ENCODE assay signal across 17 mouse cellular contexts in the genomic region with DNA sequence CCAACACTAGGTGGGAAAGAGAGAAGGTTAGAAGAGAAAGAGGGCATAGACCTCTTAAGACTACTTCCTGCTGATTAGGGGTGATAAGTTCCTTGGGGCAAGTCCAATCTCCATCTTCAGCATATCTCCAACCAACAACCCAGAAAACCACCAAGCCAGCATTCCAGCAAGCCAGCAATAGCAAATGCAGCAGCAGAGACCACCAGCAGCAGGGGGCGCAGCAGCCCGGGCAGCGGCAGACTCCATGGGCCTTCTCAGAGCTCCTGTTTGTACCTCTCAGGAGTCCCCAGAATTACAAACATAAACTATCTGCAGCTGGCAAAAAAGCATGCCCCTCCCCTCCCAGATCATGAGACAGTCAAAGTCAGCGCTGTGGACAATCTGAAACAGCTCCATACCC.
DNase-seq lines count a peak whose midpoint lies in the region; ATAC-seq and TF ChIP-seq lines count a peak whose summit lies in the region.
"Had no signal": no experiment of that assay in that cellular context is flagged by ENCODE, and none has a peak within 500 bp of the region (broad histone marks: within the 10 kb centered on the region; RNA-seq: fewer than 3 reads in every experiment).

No protein-coding gene starts in this region.

- no peak overlapping the region for H3K4me2 ChIP-seq in hindbrain, embryonic 16.5 days (ENCODE audit: low read length)
- H3K4me2 ChIP-seq in midbrain, postnatal 0 days (ENCODE audit: low read depth, low read length, poor library complexity, severe bottlenecking), result no peak overlapping the region
- no peak overlapping the region for H3K4me2 ChIP-seq in midbrain, embryonic 13.5 days (replicated peaks)
- H3K4me2 ChIP-seq: embryonic facial prominence, embryonic 12.5 days; neural tube, embryonic 15.5 days had no signal

- H3K36me3 ChIP-seq in hindbrain, embryonic 10.5 days, result no peaks in the 10 kb centered on the region
- no peaks in the 10 kb centered on the region for H3K36me3 ChIP-seq in hindbrain, embryonic 16.5 days (ENCODE audit: control insufficient read depth, insufficient read depth, low read length)
- no peaks in the 10 kb centered on the region for H3K36me3 ChIP-seq in midbrain, postnatal 0 days (ENCODE audit: insufficient read depth, low read length)
- no peaks in the 10 kb centered on the region for H3K36me3 ChIP-seq in midbrain, embryonic 13.5 days
- H3K36me3 ChIP-seq: embryonic facial prominence, embryonic 12.5 days; neural tube, embryonic 15.5 days had no signal

- 28% methylated on average over 4 of the region's 4 CpGs for WGBS in hindbrain, embryonic 10.5 days
- 38% methylated on average over 4 of the region's 4 CpGs for WGBS in hindbrain, embryonic 16.5 days
- 34% methylated on average over 4 of the region's 4 CpGs for WGBS in midbrain, postnatal 0 days
- WGBS in midbrain, embryonic 13.5 days, result 34% methylated on average over 4 of the region's 4 CpGs

- no peak overlapping the region for H3K4me3 ChIP-seq in hindbrain, embryonic 10.5 days
- no peak overlapping the region for H3K4me3 ChIP-seq in hindbrain, embryonic 16.5 days (ENCODE audit: low read length)
- H3K4me3 ChIP-seq in midbrain, postnatal 0 days (ENCODE audit: low read depth, low read length), result no peak overlapping the region
- no peak overlapping the region for H3K4me3 ChIP-seq in midbrain, embryonic 13.5 days (replicated peaks)
- H3K4me3 ChIP-seq: embryonic facial prominence, embryonic 12.5 days; neural tube, embryonic 15.5 days had no signal

- no peak overlapping the region for H3K27ac ChIP-seq in hindbrain, embryonic 10.5 days
- H3K27ac ChIP-seq in hindbrain, embryonic 16.5 days (ENCODE audit: low read depth, low read length), result no peak overlapping the region
- no peak overlapping the region for H3K27ac ChIP-seq in midbrain, postnatal 0 days (ENCODE audit: low read depth, low read length)
- H3K27ac ChIP-seq in midbrain, embryonic 13.5 days, result no peak overlapping the region
- H3K27ac ChIP-seq: embryonic facial prominence, embryonic 12.5 days; neural tube, embryonic 15.5 days had no signal

- H3K4me1 ChIP-seq in hindbrain, embryonic 10.5 days (replicated peaks), result no peaks in the 10 kb centered on the region
- no peaks in the 10 kb centered on the region for H3K4me1 ChIP-seq in hindbrain, embryonic 16.5 days (ENCODE audit: control insufficient read depth, insufficient read depth, low read depth, low read length)
- no peaks in the 10 kb centered on the region for H3K4me1 ChIP-seq in midbrain, postnatal 0 days (ENCODE audit: insufficient read depth, low read length)
- no peaks in the 10 kb centered on the region for H3K4me1 ChIP-seq in midbrain, embryonic 13.5 days (replicated peaks)
- H3K4me1 ChIP-seq: embryonic facial prominence, embryonic 12.5 days; neural tube, embryonic 15.5 days had no signal

- no peak for ATAC-seq in hindbrain, embryonic 16.5 days
- no peak for ATAC-seq in midbrain, postnatal 0 days (ENCODE audit: low FRiP score)
- no peak for ATAC-seq in midbrain, embryonic 13.5 days

- peak; percentile 17 for DNase-seq in embryo, embryonic 10 days (ENCODE audit: low spot score)
- no peak for DNase-seq in embryo, embryonic 9.5 days (ENCODE audit: extremely low spot score)
- peak; percentile 33 for DNase-seq in hindbrain, embryonic 10.5 days (ENCODE audit: low spot score)
- no peak for DNase-seq in midbrain, postnatal 0 days (ENCODE audit: low spot score)
- DNase-seq in urinary bladder, adult 2 months (ENCODE audit: low spot score), result no peak
- no peak for DNase-seq in cerebellum, adult 9-11 months
- DNase-seq: adrenal gland, postnatal 14 days; cerebellum, adult 9-10 months; gastrocnemius, postnatal 25 days; kidney, postnatal 10 days; lung, postnatal 14 days; retina, postnatal 1 day; thymus, adult 2 months had no signal

- peak; percentile 21; the same call in 1 of the 2 replicates for TF ChIP-seq CTCF in midbrain, postnatal 0 days (IDR thresholded peaks at IDR 0.05)

- no peaks in the 10 kb centered on the region for H3K27me3 ChIP-seq in hindbrain, embryonic 10.5 days (ENCODE audit: insufficient read depth, poor library complexity, severe bottlenecking)
- H3K27me3 ChIP-seq in hindbrain, embryonic 16.5 days (replicated peaks; ENCODE audit: control insufficient read depth, insufficient read depth, low read length), result no peaks in the 10 kb centered on the region
- H3K27me3 ChIP-seq in midbrain, postnatal 0 days (ENCODE audit: insufficient read depth, low read length), result no peaks in the 10 kb centered on the region
- H3K27me3 ChIP-seq in midbrain, embryonic 13.5 days, result no peaks in the 10 kb centered on the region
- H3K27me3 ChIP-seq: embryonic facial prominence, embryonic 12.5 days; neural tube, embryonic 15.5 days had no signal

- H3K9ac ChIP-seq in hindbrain, embryonic 16.5 days (ENCODE audit: low read depth, low read length), result no peak overlapping the region
- no peak overlapping the region for H3K9ac ChIP-seq in midbrain, postnatal 0 days (replicated peaks; ENCODE audit: low read length, poor library complexity, severe bottlenecking)
- H3K9ac ChIP-seq in midbrain, embryonic 13.5 days (replicated peaks), result no peak overlapping the region
- H3K9ac ChIP-seq: embryonic facial prominence, embryonic 12.5 days; neural tube, embryonic 15.5 days had no signal

- H3K9me3 ChIP-seq in hindbrain, embryonic 10.5 days, result no peaks in the 10 kb centered on the region
- H3K9me3 ChIP-seq in hindbrain, embryonic 16.5 days (ENCODE audit: control insufficient read depth, low read length), result no peaks in the 10 kb centered on the region
- H3K9me3 ChIP-seq in midbrain, postnatal 0 days (ENCODE audit: low read length), result no peaks in the 10 kb centered on the region
- no peaks in the 10 kb centered on the region for H3K9me3 ChIP-seq in midbrain, embryonic 13.5 days
- H3K9me3 ChIP-seq: neural tube, embryonic 15.5 days had no signal

Comparison
In these comparisons a context has a peak if more than half of its experiments do, and no peak if none do; other contexts are left out.
1. DNase-seq: peak in embryo, embryonic 10 days (single experiment) and hindbrain, embryonic 10.5 days (single experiment); none in embryo, embryonic 9.5 days (single experiment), midbrain, postnatal 0 days (single experiment), urinary bladder, adult 2 months (single experiment) and cerebellum, adult 9-11 months (single experiment).